Mouse (Mus musculus) MEL (cell line): Measurements from ENCODE around the gene Gm49358.

ENCODE experiments used
- CHD1 ChIP-seq: IDR thresholded peaks from 2 replicates; pipeline ENCODE4 v1.6.1; 2012; ENCODE audit warnings: low read depth, mild to moderate bottlenecking, inconsistent platforms, low read length, improper control_type of control experiment
- CTCF ChIP-seq, 3 experiments: IDR thresholded peaks in 2 of 3; conservative IDR thresholded peaks in 1 of 3; 2 replicates each; pipeline ENCODE4 v1.5.1; 2011 to 2012; ENCODE audit warnings: low read length in 3 of 3, low read depth in 2 of 3, mild to moderate bottlenecking in 2 of 3, improper control_type of control experiment in 1 of 3, inconsistent platforms in 1 of 3, mixed read lengths in 1 of 3, moderate library complexity in 1 of 3; ENCODE audit not compliant: control insufficient read depth in 1 of 3, insufficient read depth in 1 of 3, poor library complexity in 1 of 3, severe bottlenecking in 1 of 3
- MAZ ChIP-seq: IDR thresholded peaks from 2 replicates; pipeline ENCODE4 v1.6.1; 2012; ENCODE audit warnings: low read depth, mild to moderate bottlenecking, inconsistent platforms, low read length, improper control_type of control experiment

DNA sequence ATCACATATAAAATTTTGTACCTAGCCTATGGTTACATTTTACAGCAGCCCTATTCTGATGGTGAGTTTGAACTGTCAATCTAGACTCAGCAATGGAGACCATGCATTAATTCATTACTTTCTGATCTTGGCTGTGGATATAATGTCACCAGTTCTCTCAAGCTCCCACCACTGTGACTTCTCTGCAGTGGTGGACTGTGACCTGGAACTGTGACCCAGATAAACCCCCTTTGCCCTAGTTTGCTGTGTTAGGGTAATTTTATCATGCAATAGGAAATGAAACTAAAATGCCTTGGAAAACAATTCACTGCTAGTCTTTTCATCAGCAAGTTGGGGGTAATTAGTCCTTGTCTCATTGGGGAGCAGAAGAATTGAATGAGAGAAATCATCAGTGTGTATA, 117.7 kb downstream of the Gm49358 start:
- TF ChIP-seq MAZ = no peak
- TF ChIP-seq CHD1 = no peak
- no peak for TF ChIP-seq CTCF (IDR thresholded peaks at IDR 0.05 in 2 of 3, conservative IDR thresholded peaks at IDR 0.05 in 1 of 3; ENCODE audit: control insufficient read depth in 1 of 3, insufficient read depth in 1 of 3, low read depth in 2 of 3, low read length in 3 of 3, poor library complexity in 1 of 3, severe bottlenecking in 1 of 3)
